Mouse (Mus musculus): ENCODE measurements around the gene Banf1. TPM values are rescaled to one million over a fixed set of nuclear protein-coding genes. Genes with fewer than 3 reads are reported as not detected.
"Not testable (repeated sequence)": the region's sequence is repeated elsewhere in the genome, so short reads cannot be mapped to it uniquely, and the experiment has no call there.

Gene Banf1
- total RNA-seq, 2 experiments from 2014 or later = 29.3 to 297 TPM

DNA sequence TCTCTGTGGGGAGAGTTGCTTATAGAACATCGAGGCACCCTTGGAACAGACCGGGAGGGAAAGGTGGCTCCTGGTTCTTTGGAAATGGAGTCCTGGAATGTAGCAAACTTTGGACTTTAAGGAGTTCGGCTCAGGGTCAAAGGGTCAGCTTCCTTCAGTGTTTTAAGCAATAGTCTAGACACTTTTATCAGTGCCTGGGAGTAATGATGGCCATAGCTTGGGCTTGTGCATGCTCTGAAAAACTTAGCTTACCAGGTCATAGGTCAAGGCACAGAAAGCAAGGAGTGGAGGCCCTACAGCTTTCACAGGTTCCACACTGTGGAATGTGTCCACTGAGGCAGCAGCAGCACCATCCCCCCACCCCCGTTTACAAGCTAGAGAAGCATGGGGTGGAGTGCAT is 7.8 kb upstream of the Banf1 start:
- ATAC-seq (ENCODE audit: poor library complexity, severe bottlenecking) = no peak

DNA sequence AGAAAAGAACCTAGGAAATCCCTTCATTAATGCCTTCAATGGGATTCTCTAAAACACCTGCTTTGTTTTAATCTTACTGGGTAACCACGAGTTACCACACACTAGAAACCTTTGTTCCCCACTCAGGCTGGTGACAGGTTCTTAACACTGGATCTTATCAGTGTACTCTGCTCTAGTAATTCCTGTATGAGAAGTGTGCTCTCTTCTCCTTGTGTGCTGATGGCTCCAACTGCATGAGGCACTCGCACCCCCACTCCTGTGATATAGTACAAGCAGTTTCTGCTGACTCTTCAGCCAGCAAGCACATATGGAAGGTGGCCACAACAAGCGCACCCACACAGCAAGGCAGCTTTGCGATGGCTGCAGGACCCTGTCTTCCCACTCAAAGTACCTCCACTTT is 7.2 kb upstream of the Banf1 start:
- ATAC-seq (ENCODE audit: poor library complexity, severe bottlenecking) = no peak

DNA sequence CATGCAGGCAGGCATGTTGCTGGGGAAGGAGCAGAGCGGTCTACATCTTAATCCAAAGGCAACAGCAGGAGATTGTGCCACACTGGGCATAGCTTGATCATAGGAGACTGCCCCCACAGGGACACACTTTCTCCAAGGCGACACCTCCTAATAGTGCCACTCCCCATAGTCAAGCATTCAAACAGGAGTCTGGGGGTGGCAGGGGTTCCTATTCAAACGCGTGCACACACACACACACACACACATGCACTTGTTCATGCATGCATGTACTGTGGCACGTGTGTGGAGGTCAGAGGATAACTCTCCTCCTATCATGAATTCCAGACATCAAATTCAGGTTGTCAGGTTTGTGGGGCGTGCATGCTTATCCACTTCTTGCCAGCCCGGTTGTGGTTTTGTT is 5.8 kb upstream of the Banf1 start:
- no peak for ATAC-seq (ENCODE audit: poor library complexity, severe bottlenecking)

DNA sequence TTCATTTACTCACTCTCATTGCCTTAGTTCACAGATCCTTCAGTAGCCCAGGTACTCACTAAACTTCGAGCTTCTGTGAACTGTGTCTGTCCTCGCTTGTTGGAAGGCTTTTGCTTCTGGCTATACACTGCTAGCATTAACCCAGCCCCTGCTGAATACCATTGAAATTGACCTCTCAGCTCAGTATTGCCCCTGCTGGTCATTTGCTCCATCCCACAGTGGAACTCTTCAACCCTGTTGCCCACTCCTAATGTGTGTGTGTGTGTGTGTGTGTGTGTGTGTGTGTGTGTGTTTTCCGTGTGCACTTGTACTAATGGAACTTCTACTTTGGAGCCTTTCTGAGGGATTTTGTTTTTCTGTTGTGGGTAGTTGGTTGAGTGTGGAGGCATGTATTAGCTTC is 4.0 kb upstream of the Banf1 start:
- no peak for ATAC-seq (ENCODE audit: poor library complexity, severe bottlenecking)

DNA sequence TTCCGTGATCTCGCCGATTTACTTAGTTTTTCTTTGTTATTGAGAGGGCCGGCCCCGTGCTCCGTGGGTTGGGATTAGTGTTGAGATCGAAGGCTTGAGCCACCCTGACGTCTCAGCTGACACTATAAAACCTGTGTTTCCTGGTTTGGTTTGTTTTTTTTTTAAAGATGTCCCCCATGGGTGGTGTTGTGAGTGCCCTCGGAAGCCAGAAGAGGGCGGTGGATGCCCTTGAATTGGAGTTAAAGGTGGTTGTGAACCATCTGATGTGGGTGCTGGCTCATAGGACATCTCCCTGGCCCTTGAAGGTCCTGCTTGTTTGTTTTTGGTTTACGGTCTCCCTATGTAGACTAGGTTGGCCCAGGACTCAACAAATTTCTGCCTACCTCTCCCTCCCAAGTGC is 487 bp upstream of the Banf1 start:
- no peak for ATAC-seq (ENCODE audit: poor library complexity, severe bottlenecking)

DNA sequence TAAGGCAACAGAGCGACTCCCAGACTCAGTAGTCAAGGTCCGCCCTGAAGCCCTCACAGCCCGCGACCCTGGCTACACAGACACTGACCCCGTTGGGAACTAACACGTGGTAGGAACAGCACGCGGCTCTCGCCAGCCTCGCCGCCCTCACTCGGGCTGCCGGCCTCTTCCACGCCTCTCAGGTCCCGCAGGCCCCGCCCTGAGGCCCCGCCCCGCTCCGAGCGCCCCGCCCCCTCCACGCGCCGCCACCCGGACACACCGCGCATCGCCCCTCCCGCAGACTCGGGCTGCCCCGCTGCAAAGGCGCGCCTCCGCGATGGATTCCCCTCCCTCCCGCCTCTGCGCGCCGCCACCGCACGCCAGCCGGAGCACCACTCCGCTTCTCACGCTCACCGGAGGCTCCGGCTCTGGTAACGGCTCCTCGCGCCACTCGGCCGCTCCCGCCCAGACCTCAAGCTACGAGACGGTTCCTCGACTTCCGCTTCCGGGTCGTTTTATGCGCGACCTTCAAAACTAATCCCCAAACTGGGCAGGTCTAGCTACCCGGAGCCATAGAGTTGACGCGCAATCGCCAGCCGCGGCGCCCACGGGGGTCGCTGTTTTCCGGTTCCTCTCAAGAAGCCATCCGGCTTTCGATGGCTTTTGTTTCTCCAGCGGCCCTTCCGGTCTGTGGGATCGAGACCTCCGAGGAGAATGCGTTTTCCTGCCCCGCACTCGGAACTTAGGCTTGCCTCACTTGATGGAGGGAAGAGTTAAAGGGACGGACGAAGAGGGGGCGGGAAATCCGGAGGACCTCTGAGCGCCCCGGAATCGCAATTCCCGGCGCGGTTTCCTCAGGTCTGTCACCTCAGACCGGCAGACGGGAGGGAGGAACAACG is 554 bp downstream of the Banf1 start, which contains the start of gene Eif1ad:
Gene Eif1ad (plus strand): TSS at position 567 of the 878 bp plus-strand sequence.
- ATAC-seq (ENCODE audit: poor library complexity, severe bottlenecking) = peak; percentile 88

DNA sequence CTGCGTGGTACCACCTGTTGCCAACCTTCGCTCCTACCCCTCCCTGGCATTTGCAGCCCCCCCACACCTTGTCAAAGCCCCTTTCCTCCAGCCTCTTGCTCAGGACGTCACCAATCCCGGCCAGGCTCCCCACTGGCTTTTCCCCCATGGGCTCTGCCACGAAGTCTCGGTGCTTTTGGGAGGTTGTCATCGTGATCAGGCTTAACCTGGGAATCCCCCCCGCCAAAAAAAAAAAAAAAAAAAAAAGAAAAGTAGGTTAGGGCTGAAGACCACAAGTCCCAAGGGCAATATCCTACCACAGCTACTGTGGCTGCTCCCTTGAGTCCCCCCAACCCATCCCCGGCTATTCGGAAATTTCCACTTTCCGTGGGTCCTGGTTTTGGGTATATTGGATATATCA is 1.2 kb downstream of the Banf1 start:
- ATAC-seq (ENCODE audit: poor library complexity, severe bottlenecking) = no peak

DNA sequence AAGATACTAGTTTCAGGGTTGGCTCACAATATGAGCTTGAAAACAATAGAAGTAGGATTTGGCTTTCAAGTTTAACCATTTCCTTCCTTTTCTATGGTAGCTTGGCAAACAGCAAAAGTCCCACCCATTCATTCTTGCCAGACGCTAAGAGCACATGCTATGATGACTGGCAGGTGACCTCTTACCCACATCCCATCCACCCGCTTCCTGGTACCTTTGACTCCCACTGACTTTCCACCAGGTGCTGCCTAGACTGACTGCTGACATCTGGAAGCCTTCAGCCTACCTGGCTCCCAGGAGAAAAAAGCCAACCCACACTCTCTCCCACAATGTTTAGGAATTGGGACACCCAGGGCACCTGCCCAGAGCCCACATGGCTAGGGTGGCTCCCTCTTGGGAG is 2.8 kb downstream of the Banf1 start:
- no peak for ATAC-seq (ENCODE audit: poor library complexity, severe bottlenecking)

DNA sequence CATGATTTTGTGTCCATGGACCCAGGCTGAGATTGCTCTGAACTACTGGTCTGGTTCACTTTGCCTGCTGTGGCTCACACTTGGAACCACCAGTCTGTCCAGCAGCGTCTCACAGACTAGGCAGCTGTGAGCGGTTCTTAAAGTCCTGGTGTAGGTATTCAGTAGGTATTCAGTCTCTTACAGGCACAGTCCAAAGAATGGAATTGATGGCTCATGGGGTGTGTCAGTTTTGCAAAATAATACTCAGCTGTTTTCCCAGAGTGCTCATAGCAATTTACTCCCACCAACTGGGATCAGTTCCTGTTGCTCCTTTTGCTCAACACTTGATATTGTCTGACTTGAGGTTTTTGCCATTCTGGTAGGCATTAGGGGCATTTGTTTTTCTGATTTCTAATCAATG is 4.8 kb downstream of the Banf1 start:
- ATAC-seq (ENCODE audit: poor library complexity, severe bottlenecking) = no peak

DNA sequence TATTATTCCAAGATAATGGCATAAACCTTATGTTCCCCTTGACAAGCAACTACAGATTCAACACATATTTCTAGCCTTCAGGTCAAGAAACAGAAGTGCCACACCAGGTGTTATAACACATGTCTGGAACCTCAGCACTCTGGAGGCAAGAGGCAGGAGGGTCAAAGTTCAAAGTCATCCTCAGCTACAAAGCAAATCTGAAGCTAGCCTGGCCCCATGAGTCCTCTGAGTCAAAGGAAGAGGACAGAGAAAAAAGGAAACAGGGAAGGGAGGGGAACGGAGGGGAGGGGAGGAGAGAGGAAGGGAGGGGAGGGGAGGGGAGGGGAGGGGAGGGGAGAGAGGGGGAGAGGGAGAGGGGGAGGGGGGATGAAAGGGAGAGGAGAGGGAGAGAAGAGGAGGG is 10.9 kb downstream of the Banf1 start:
- no peak for ATAC-seq (ENCODE audit: poor library complexity, severe bottlenecking)

DNA sequence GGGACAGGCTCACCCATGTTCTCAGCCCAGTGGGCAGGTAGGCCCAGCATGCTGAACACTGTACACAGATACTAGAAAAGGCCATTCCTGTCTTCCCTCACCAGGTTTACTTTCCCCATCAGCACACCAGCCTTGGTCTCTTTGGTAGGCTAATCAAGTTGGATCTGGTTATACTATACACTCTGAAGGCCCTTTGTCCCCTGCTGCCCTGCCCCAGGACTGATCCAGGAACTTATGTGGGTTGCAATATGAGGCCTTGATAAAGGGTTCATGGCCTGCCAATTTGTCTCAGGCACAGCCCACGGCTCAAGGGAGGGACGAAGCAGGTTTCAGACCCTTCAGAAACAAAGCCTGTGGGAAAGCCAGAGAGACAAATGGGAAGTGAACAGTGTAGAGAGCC is 13.4 kb downstream of the Banf1 start:
- no peak for ATAC-seq (ENCODE audit: poor library complexity, severe bottlenecking)

DNA sequence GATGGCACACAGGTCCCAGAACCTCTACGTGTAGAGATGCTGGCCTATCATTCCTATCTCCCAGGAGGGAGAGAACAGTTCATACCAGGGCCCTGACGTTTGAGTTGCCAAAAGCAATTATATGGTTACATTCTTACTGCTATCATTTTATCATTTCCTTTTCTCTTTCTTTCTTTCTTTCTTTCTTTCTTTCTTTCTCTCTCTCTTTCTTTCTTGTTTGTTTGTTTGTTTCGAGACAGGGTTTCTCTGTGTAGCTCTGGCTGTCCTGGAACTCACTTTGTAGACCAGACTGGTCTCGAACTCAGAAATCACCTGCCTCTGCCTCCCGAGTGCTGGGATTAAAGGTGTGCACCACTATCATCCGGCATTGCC is 17.5 kb downstream of the Banf1 start, which contains the start of gene Cst6:
Gene Cst6 (minus strand): TSS at position 73 of the 372 bp plus-strand sequence.
- ATAC-seq (ENCODE audit: poor library complexity, severe bottlenecking) = not testable (repeated sequence)

DNA sequence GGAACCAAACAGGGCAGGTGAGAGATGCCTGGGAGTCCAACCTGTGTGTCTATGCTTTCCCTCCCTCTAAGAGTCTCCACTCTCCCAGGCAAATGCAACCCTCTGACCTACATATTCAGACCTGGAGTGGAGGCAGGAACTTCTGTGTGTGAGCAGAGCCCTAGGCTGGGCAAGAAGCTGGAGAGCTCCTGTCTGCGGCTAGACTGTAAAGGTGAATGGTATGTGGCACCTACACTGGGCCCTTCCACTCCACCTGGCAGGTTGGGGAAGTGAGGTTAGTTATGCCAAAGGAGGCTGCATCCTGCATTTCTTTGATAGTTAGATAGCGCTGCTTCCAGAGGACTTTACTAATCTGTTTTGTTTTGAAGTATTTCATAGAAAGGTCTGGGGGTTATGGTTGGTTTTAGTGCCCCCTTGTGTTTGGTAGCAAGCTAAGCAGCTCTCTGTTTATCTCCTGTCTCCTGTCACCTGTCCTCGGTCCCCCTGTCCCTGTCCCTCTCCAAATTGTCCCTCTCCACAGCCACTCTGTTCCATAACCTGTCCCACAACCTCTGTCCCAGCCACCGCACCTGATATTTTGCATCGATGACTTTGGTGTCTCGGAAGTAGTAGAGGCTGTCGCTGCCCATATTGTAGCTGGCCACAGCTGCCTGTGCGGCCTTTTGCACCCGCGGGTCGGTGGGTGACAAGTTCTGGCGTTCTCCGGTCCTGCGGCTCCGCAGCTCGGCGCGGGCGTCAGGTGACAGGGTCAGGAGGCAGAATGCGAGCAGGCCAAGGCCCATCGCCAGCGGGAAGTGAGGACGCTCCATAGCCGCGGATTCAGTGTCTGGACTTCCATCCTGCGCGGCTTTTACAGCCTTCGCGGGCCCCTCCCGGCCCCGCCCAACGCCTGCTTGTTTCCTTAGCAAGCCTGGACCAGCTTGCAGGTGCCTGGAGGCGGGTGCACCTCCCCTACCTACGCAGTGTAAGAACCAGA is 18.2 kb downstream of the Banf1 start:
- peak; percentile 30; the same call in 1 of the 2 replicates for ATAC-seq (ENCODE audit: poor library complexity, severe bottlenecking)

DNA sequence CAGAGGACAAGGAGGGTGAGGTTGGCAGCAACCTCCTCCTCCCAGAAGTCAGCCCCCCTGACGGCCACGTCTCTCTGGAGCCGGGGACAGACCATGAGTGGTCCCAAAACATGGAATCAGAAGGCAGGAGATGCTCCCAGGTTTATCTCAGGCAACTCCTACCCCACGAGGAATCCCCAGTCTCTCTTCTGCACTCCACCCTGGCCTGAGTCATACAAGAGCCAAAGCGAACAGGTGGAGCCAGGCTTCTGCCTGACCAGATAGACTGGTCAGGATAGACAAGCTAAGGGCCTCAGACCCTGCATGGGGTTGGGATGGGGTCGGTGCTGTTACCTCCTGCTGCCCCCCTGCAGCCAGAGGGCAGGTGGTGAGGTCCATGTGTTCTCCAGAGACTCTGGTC is 18.9 kb downstream of the Banf1 start:
- no peak for ATAC-seq (ENCODE audit: poor library complexity, severe bottlenecking)

DNA sequence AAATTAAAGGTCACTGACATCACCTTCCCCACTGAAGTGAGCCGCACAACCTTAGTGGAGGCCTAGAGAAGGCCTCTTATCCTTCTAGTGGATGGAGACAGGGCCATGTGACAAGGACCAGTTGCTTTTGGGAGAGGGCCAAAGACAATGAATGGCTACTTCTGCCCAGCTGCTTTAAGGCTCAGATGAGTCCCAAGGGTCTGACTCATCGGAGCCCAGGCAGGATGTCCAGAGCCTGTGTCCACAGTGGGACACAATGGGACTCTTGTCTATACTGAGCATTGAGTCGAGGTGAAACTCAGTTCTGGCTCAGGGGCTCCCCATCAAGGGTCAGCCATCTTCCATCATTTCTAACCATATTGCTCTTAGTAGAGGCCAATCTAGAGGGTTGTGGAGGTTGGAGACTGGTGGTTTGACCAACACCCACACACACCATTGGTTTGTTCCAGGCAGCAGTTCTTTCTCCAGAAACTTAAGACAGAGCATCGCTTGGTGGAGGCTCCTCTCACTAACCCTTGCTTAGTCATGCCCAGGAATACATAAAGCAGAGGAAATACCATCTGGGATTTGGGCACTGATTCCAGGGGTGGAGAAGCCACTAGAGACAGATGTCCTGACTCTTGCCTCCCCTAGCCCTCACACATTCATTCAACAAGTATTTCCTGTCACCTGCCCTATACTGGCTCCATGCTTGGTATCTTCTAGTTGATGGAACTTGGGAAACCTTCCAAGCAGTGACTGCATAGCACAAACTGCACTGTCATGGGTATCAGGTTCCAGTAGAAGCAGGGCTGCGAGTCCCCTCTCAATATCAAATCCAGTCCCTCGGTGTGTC is 21.5 kb downstream of the Banf1 start:
- ATAC-seq (ENCODE audit: poor library complexity, severe bottlenecking) = no peak

DNA sequence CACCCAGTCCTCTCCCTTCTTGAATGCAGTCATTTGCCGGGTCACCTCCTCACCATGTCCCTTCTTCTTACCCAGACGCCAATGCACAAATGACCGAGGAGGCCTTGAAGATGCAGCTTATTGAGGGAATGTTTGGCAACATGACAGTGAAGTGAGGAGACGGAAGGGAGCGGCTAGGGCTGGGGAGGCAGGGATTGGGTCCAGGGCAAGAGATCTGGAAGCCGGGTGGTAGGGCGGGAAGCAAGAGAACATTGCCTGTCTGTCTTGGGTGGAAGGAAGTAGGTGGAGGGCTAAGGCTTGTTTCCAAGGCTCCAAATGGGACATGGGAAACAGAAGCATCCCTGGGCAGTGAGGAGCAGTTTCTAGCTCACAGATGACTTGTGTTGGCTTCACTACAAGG is 25.6 kb downstream of the Banf1 start:
- ATAC-seq (ENCODE audit: poor library complexity, severe bottlenecking) = no peak

DNA sequence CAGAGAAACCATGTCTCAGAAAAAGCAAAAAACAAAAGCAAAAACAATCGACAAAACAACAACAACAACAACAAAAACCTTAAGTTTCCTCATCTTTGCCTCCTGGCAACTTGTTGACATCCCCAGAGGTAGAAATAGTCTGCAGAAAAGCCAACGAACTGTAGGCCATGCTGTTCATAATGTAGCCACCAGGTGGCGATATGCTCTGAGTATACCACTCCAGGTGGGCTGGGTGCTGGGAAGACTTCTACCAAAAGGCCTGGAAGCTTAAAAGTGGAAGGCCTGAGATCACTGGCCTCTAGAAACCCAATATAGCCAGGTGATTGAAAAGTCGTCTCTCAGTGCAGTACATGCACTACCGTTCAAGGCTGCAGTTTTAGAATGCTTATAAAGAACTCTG is 29.0 kb downstream of the Banf1 start:
- peak; percentile 67 for ATAC-seq (ENCODE audit: poor library complexity, severe bottlenecking)

DNA sequence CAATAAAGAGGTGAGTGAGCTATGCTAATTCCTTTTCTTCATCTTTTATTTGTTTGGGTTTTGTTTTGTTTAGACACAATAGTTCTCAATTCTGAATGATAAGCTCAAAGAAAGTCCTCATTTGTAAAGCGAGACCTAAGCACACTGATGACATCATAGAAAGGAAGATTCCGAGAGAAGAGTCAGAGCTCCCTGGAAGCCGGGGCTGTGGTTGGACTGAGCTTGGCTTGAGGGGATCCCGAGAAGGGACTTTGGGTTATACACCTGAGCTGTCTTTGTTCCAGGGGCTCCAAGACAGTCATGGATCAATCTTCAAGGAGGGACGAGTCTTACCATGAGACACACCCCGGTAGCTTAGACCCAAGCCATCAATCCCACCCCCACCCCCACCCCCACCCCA is 31.5 kb downstream of the Banf1 start, which contains the start of gene Catsper1:
Gene Catsper1 (plus strand): TSS at position 301 of the 400 bp plus-strand sequence.
- no peak for ATAC-seq (ENCODE audit: poor library complexity, severe bottlenecking)

DNA sequence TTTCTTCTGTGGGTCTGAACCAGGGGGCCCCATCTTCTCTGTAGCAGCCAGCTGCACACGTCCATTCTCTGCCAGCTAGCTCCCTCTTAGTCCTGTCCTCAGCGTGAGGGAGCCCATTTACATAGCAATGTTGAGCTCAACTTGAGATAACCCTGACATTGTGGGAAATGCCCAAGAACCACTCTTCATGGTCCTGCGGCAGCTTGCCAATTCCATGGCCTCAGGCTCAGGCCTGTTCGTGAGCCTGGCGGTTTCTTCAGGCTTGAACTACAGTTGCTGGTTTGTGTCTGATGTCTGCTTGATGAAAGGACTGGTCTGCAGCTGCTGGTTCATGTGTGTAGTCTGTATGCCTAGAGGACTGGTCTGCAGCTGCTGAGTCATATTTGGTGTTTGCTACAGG is 32.2 kb downstream of the Banf1 start:
- no peak for ATAC-seq (ENCODE audit: poor library complexity, severe bottlenecking)

DNA sequence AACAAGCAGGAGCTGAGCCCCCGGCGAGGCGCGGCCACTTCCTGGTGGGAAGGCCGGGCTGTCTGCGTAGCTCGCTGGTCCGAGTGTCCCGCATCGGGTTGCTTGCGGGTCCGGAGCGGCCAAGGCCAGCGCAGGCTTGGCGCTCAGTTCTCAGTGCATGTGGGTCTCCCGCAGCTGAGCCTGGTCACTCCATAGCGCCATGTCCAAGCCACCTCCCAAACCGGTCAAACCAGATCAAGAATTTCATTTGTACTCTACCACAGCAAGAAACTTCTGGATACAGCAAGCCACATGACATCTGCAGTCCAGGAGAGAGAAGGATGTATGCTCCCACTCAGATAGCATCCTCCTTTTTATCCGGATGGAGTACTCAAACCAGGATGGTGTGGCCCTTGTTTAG is 39.0 kb downstream of the Banf1 start:
- ATAC-seq (ENCODE audit: poor library complexity, severe bottlenecking) = no peak

DNA sequence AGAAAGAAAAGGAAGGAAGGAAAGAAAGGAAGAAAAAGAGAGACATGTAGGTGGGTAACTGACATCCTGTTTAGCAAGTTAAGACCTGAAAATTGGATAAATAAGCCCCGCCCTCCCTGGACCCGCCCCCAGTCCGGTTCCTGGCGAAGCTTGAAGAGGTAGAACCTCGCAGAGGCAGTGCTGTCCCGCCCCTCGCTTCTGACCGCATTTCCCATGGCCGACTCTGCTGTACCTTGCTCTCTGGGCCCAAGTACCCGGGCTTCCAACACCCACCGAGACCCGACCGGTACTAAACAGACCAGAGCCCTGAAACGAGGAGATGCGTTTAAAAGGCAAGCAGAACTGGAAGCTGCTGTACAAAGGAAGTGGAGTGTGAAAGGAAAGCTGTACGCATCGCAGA is 43.2 kb downstream of the Banf1 start:
- ATAC-seq (ENCODE audit: poor library complexity, severe bottlenecking) = no peak
